Mouse (Mus musculus) midbrain, embryonic 16.5 days (tissue): ENCODE results near the gene Dgkq. TPM values are rescaled to one million over a fixed set of nuclear protein-coding genes. Genes with fewer than 3 reads are reported as not detected.
"Not testable (repeated sequence)": the region's sequence is repeated elsewhere in the genome, so short reads cannot be mapped to it uniquely, and the experiment has no call there.

ENCODE experiments used
- ATAC-seq: fragments of 200-750 bp; cut with Nextera tagmentation; 2 replicates; pipeline ENCODE4 v1.8.0; 2017; ENCODE audit warnings: moderate TSS enrichment
- H3K27ac ChIP-seq: fragments of 300-500 bp; sonication (generic); 2 replicates; pipeline ENCODE4 v1.5.1; 2014; ENCODE audit warnings: mild to moderate bottlenecking, low read length, mixed read lengths
- H3K27me3 ChIP-seq: fragments of 300-500 bp; sonication (generic); 2 replicates; pipeline ENCODE4 v1.6.1; 2014; ENCODE audit warnings: low read depth, low read length, mixed read lengths; ENCODE audit not compliant: control insufficient read depth, insufficient read depth
- H3K36me3 ChIP-seq: fragments of 300-500 bp; sonication (generic); 2 replicates; pipeline ENCODE4 v1.6.1; 2014; ENCODE audit warnings: mild to moderate bottlenecking, low read length, moderate library complexity, mixed read lengths; ENCODE audit not compliant: control insufficient read depth, insufficient read depth
- H3K4me1 ChIP-seq: fragments of 300-500 bp; sonication (generic); 2 replicates; pipeline ENCODE4 v1.6.1; 2014; ENCODE audit warnings: mild to moderate bottlenecking, low read length, mixed read lengths; ENCODE audit not compliant: control insufficient read depth, insufficient read depth
- H3K4me2 ChIP-seq: fragments of 300-500 bp; sonication (generic); 2 replicates; pipeline ENCODE4 v1.6.1; 2014; ENCODE audit warnings: mild to moderate bottlenecking, low read length, mixed read lengths
- H3K4me3 ChIP-seq: fragments of 300-500 bp; sonication (generic); 2 replicates; pipeline ENCODE4 v1.5.1; 2014; ENCODE audit warnings: low read depth, mild to moderate bottlenecking, low read length, moderate library complexity, mixed read lengths
- H3K9ac ChIP-seq: fragments of 300-500 bp; sonication (generic); 2 replicates; pipeline ENCODE4 v1.6.1; 2014; ENCODE audit warnings: low read depth, low read length, mixed read lengths
- H3K9me3 ChIP-seq: fragments of 300-500 bp; sonication (generic); replicated peaks from 2 replicates; pipeline ENCODE4 v1.6.1; 2014; ENCODE audit warnings: mild to moderate bottlenecking, low read length, mixed read lengths; ENCODE audit not compliant: control insufficient read depth, poor library complexity, severe bottlenecking
- WGBS: fragments of 180-500 bp; shearing (Covaris S2); extraction: QIAGEN DNeasy Blood & Tissue Kit; methylation state at CpG from one replicate; pipeline ENCODE4 v1.1.7; 2014; 5-methylcytosine and 5-hydroxymethylcytosine counted together
- polyA plus RNA-seq: library from polyadenylated mRNA; unstranded; fragments of >200 nt; fragmentation: Nextera tagmentation; extraction: Ambion mirVana; gene quantifications from 2 replicates; pipeline ENCODE4 v1.2.1, GENCODE M21; 2015

The Dgkq gene
- polyA plus RNA-seq, 1 experiment from 2014 or later: 36.9 TPM

GRCm38 (mm10) chr5:108636172-108636571 lies 33.3 kb downstream of the Dgkq start:
- Histone ChIP-seq H3K27ac (no peak overlapping the region), H3K4me1 (no peaks in the 10 kb centered on the region), H3K9me3 (no peaks in the 10 kb centered on the region), H3K4me3 (no peak overlapping the region), H3K4me2 (no peak overlapping the region), H3K36me3 (no peaks in the 10 kb centered on the region), H3K27me3 (no peaks in the 10 kb centered on the region), H3K9ac (no peak overlapping the region)
- 77% methylated on average over 4 of the region's 4 CpGs for WGBS
- no peak for ATAC-seq

- not testable (repeated sequence) for H3K27ac ChIP-seq, H3K9ac ChIP-seq, H3K27me3 ChIP-seq, ATAC-seq, H3K4me1 ChIP-seq, H3K4me2 ChIP-seq, H3K36me3 ChIP-seq, H3K9me3 ChIP-seq, H3K4me3 ChIP-seq
- WGBS: 80% methylated on average over 2 of the region's 3 CpGs
Observed at GRCm38 (mm10) chr5:108634088-108634487, 35.4 kb downstream of the Dgkq start.

GRCm38 (mm10) chr5:108633676-108634075 lies 35.8 kb downstream of the Dgkq start:
- 91% methylated on average over 4 of the region's 4 CpGs for WGBS
- no peak for ATAC-seq
- no peak overlapping the region for H3K4me2 ChIP-seq
- H3K4me1 ChIP-seq: peaks cover 9% of the 10 kb centered on the region
- no peak overlapping the region for H3K27ac ChIP-seq
- H3K27me3 ChIP-seq: no peaks in the 10 kb centered on the region
- H3K4me3 ChIP-seq: no peak overlapping the region
- H3K9ac ChIP-seq: no peak overlapping the region
- H3K9me3 ChIP-seq: no peaks in the 10 kb centered on the region
- no peaks in the 10 kb centered on the region for H3K36me3 ChIP-seq

GRCm38 (mm10) chr5:108629634-108630483 lies 39.6 kb downstream of the Dgkq start, which contains the start of the genes Gak and Tmem175:
Gak (minus strand) TSS chr5:108629755.
Tmem175 (plus strand) TSS chr5:108629770.
- WGBS: 1% methylated on average over 58 of the region's 58 CpGs

GRCm38 (mm10) chr5:108628891-108629633 lies 40.4 kb downstream of the Dgkq start:
- Histone ChIP-seq H3K9ac (peak overlapping the region; percentile 97), H3K9me3 (no peaks in the 10 kb centered on the region), H3K4me3 (peak overlapping the region; percentile 99), H3K36me3 (no peaks in the 10 kb centered on the region), H3K4me1 (peaks cover 27% of the 10 kb centered on the region), H3K27me3 (no peaks in the 10 kb centered on the region), H3K27ac (peak overlapping the region; percentile 93), H3K4me2 (peak overlapping the region; percentile 93)
- ATAC-seq: peak; percentile 87
- 1% methylated on average over 32 of the region's 32 CpGs for WGBS

More at GRCm38 (mm10) chr5:108629634-108630483, 39.6 kb downstream of the Dgkq start, which contains the start of the genes Gak and Tmem175:
- H3K27ac ChIP-seq: peak within 1 kb of the TSS; percentile 93
- peak; percentile 98 for ATAC-seq
- H3K9me3 ChIP-seq: no peaks in the 10 kb centered on the region
- H3K4me1 ChIP-seq: peaks cover 27% of the 10 kb centered on the region
- H3K36me3 ChIP-seq: no peaks in the 10 kb centered on the region
- peak within 1 kb of the TSS; percentile 97 for H3K9ac ChIP-seq
- no peaks in the 10 kb centered on the region for H3K27me3 ChIP-seq
- H3K4me3 ChIP-seq: peak within 1 kb of the TSS; percentile 99
- H3K4me2 ChIP-seq: peak within 1 kb of the TSS; percentile 93

DNA sequence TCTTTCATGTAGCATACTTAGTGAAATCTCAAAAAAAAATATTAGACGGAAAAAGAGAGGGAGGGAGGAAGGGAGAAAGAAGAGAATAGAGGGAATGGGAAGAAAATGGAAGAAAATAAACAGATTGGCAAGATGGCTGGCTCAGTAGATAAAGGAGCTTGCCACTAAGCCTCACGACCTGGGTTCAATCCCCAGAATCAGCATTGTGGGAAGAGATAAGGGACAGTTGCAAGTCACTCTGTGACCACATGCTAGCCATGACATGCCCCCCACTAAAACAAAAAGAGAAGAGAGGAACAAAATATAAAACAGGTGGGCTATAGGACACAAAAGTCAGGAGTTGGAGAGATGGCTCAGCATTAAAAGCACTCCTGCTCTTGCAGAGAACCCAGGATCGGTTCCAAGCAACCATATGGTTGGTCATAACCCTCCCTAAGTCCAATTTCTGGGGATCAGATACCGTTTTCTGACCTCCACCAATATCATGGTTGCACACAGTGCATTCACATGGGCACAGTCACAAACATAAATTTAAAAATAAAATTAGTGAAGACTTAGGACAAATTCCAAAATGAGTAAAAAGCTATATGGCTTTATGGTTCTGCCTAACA lies 43.3 kb downstream of the Dgkq start:
- ATAC-seq: no peak
- H3K9me3 ChIP-seq: no peaks in the 10 kb centered on the region
- H3K4me2 ChIP-seq: no peak overlapping the region
- no peak overlapping the region for H3K4me3 ChIP-seq
- peaks cover 21% of the 10 kb centered on the region for H3K36me3 ChIP-seq
- no peak overlapping the region for H3K9ac ChIP-seq
- peaks cover 27% of the 10 kb centered on the region for H3K4me1 ChIP-seq
- no peak overlapping the region for H3K27ac ChIP-seq
- no peaks in the 10 kb centered on the region for H3K27me3 ChIP-seq
- 85% methylated on average over 4 of the region's 4 CpGs for WGBS

- H3K4me3 ChIP-seq: no peak overlapping the region
- H3K4me1 ChIP-seq: no peaks in the 10 kb centered on the region
- no peak overlapping the region for H3K27ac ChIP-seq
- H3K4me2 ChIP-seq: no peak overlapping the region
- peaks cover 37% of the 10 kb centered on the region for H3K36me3 ChIP-seq
- ATAC-seq: no peak
- WGBS: 88% methylated on average over 2 of the region's 2 CpGs
- H3K9ac ChIP-seq: no peak overlapping the region
- H3K27me3 ChIP-seq: no peaks in the 10 kb centered on the region
- H3K9me3 ChIP-seq: no peaks in the 10 kb centered on the region
Observed at GRCm38 (mm10) chr5:108621870-108622269, 47.6 kb downstream of the Dgkq start.

- 100% methylated on average over 1 of the region's 1 CpGs for WGBS
- no peak overlapping the region for H3K4me2 ChIP-seq
- ATAC-seq: no peak
Observed at GRCm38 (mm10) chr5:108610426-108610825, 59.0 kb downstream of the Dgkq start.

More at GRCm38 (mm10) chr5:108610426-108610825, 59.0 kb downstream of the Dgkq start:
- Histone ChIP-seq H3K36me3 (peaks cover 57% of the 10 kb centered on the region), H3K9me3 (no peaks in the 10 kb centered on the region), H3K4me3 (no peak overlapping the region), H3K9ac (no peak overlapping the region), H3K27me3 (no peaks in the 10 kb centered on the region), H3K27ac (no peak overlapping the region), H3K4me1 (no peaks in the 10 kb centered on the region)
